Mouse (Mus musculus): ENCODE results near the gene Col8a1. TPM values are rescaled to one million over a fixed set of nuclear protein-coding genes. Genes with fewer than 3 reads are reported as not detected.

Col8a1 gene
- polyA plus RNA-seq, 1 experiment from 2014 or later: 27.3 TPM

- Histone ChIP-seq H3K4me1 (no peaks in the 10 kb centered on the region), H3K27me3 (no peaks in the 10 kb centered on the region), H3K9ac (no peak overlapping the region), H3K4me3 (no peak overlapping the region), H3K4me2 (replicated peaks) (no peak overlapping the region), H3K36me3 (no peaks in the 10 kb centered on the region), H3K27ac (no peak overlapping the region), H3K9me3 (no peaks in the 10 kb centered on the region)
- no peak for ATAC-seq (ENCODE audit: insufficient number of reproducible peaks, insufficient read depth, low FRiP score, low TSS enrichment)
- 41% methylated on average over 7 of the region's 7 CpGs for WGBS
Observed at GRCm38 (mm10) chr16:57593422-57594157, 160.9 kb downstream of the Col8a1 start.

DNA sequence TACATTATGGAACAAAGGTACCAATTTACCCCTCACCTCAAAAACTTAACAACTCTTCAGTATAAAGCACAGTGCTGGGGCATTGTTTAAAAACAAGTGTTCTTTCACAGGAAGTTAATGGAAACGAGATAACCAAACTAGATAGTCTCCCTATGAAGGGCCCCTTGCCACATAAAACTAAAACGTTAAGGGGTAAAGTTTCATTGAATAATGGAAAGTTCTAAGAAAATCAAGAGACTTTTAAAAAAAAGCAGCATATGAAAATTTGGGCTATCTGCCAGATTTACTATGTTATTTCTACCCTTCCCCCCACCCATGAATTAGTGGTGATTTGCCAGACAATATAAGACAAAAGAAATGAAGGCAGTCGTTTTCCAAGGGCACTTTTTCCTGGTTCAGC lies 169.3 kb downstream of the Col8a1 start:
- no peaks in the 10 kb centered on the region for H3K9me3 ChIP-seq

GRCm38 (mm10) chr16:57582008-57582407 lies 172.5 kb downstream of the Col8a1 start:
- Histone ChIP-seq H3K27ac (no peak overlapping the region), H3K9me3 (no peaks in the 10 kb centered on the region), H3K4me2 (replicated peaks) (no peak overlapping the region), H3K4me3 (no peak overlapping the region), H3K9ac (no peak overlapping the region), H3K4me1 (no peaks in the 10 kb centered on the region; the same call in 1 of the 2 replicates), H3K27me3 (no peaks in the 10 kb centered on the region), H3K36me3 (no peaks in the 10 kb centered on the region)
- no peak for ATAC-seq (ENCODE audit: insufficient number of reproducible peaks, insufficient read depth, low FRiP score, low TSS enrichment)
- 64% methylated on average over 2 of the region's 2 CpGs for WGBS

More for the DNA sequence above, 169.3 kb downstream of the Col8a1 start:
- Histone ChIP-seq H3K27me3 (no peaks in the 10 kb centered on the region), H3K4me3 (no peak overlapping the region), H3K9ac (no peak overlapping the region), H3K36me3 (no peaks in the 10 kb centered on the region), H3K4me1 (no peaks in the 10 kb centered on the region; the same call in 1 of the 2 replicates), H3K27ac (no peak overlapping the region), H3K4me2 (replicated peaks) (no peak overlapping the region)
- no peak for ATAC-seq (ENCODE audit: insufficient number of reproducible peaks, insufficient read depth, low FRiP score, low TSS enrichment)
- WGBS: 51% methylated on average over 3 of the region's 3 CpGs

DNA sequence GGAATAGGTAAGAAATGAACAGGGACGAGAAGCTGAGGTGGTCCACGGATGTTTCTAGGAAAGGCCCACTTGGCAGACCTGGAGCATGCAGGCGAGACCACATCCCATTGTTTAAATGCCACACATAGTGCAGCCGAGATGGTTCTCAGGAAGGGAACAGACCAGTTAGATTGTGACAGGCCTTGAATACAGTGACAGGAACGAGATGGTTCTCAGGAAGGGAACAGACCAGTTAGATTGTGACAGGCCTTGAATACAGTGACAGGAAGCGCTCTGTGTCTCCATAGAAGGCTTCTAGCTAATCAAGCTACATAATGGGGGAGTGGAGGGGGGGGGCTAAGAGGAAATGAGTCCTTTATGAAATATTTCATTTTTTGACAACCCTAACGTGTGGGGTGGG lies 174.5 kb downstream of the Col8a1 start:
- H3K36me3 ChIP-seq: no peaks in the 10 kb centered on the region
- ATAC-seq (ENCODE audit: insufficient number of reproducible peaks, insufficient read depth, low FRiP score, low TSS enrichment): no peak
- 77% methylated on average over 7 of the region's 7 CpGs for WGBS
- H3K4me2 ChIP-seq (replicated peaks): no peak overlapping the region
- no peaks in the 10 kb centered on the region for H3K9me3 ChIP-seq
- H3K4me3 ChIP-seq: no peak overlapping the region
- no peaks in the 10 kb centered on the region; the same call in 1 of the 2 replicates for H3K4me1 ChIP-seq
- no peak overlapping the region for H3K27ac ChIP-seq
- H3K27me3 ChIP-seq: no peaks in the 10 kb centered on the region
- H3K9ac ChIP-seq: no peak overlapping the region

DNA sequence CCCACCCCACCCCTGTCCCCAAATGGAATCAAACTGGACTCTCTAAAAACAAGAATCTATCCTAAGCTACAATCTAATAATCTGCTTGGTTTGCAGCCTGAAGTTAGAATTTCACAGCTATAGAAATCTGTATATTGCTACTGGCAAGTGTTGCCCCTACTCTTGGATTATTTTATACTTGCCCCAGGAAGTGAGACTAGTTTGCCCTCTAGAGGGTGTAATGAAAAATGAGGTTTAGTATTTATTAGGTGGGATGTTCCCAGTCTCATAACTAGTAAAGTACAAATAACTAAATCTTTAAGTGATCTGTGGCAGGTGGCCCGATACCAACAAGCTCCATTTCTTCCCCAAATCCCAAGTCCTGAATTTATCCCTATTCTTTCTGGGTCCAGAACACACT lies 177.0 kb downstream of the Col8a1 start:
- Histone ChIP-seq H3K9ac (no peak overlapping the region), H3K9me3 (no peaks in the 10 kb centered on the region), H3K36me3 (no peaks in the 10 kb centered on the region), H3K4me3 (no peak overlapping the region), H3K4me1 (peaks cover 2% of the 10 kb centered on the region; the same call in 1 of the 2 replicates), H3K27me3 (no peaks in the 10 kb centered on the region), H3K4me2 (replicated peaks) (no peak overlapping the region), H3K27ac (no peak overlapping the region)
- WGBS: 97% methylated on average over 1 of the region's 1 CpGs
- no peak for ATAC-seq (ENCODE audit: insufficient number of reproducible peaks, insufficient read depth, low FRiP score, low TSS enrichment)

DNA sequence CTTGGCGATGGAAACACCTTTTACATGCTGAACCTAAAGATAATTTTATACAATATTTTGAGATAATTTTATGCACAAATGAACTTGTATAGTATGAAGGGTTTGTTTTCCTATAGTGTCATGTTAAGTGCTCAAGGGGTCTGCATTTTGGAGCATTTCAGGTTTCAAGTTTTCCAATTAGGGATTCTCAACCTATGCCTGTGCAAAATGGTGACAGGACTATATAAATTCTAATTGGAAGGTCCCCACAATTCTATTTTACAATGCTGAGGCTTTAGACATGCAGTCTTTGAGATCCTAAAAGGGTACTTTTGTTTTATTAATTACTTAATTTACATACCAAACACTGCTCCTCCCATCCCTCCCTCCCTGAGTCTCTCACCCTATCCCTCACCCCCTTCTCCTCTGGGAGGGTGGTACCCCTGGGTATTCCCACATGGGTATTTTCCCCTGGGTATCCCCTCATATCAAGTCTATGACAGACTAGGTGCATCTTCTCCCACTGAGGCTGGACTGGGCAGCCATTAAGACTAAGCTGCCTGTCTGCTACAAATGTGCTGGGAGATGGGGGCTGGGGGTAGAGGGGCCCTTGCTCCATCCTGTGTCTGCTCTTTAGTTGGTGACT lies 178.7 kb downstream of the Col8a1 start:
- H3K27ac ChIP-seq: no peak overlapping the region
- peaks cover 16% of the 10 kb centered on the region for H3K36me3 ChIP-seq
- no peak overlapping the region for H3K9ac ChIP-seq
- no peak for ATAC-seq (ENCODE audit: insufficient number of reproducible peaks, insufficient read depth, low FRiP score, low TSS enrichment)
- no peaks in the 10 kb centered on the region for H3K27me3 ChIP-seq
- peaks cover 2% of the 10 kb centered on the region; the same call in 1 of the 2 replicates for H3K4me1 ChIP-seq
- H3K9me3 ChIP-seq: no peaks in the 10 kb centered on the region
- H3K4me3 ChIP-seq: no peak overlapping the region
- no peak overlapping the region for H3K4me2 ChIP-seq (replicated peaks)
- WGBS: 91% methylated on average over 1 of the region's 1 CpGs

Other genes starting within 250 kb of the Col8a1 start
- gene Cmss1, start 147.9 kb downstream of the Col8a1 start, polyA plus RNA-seq (2016; fragmentation: Nextera tagmentation; extraction: Ambion mirVana): 54.1 and 56.1 TPM in 2 replicates

Data from embryonic facial prominence, embryonic 12.5 days (tissue).